ENCODE assay signal across 7 mouse cellular contexts in the genomic region with DNA sequence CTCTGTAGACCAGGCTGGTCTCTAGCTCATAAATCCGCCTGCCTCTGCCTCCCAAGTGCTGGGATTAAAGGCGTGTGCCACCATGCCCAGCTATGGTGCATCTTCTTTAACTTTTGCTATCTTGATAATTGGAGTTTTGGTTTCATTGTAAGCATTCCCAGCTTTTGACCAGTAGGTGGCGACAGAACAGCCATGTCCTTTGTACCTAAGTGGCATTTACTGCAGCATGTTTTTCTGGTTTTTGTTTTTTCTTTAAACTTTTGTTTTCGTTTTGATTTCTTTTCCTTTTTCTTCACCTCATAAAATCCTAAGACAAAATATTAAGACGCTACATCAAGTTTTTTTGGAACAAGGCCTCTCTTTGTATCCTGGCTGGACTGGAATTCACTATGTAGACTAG.
DNase-seq lines count a peak whose midpoint lies in the region.

No protein-coding gene starts in this region.

- peak; percentile 55 to 61 for DNase-seq in left cerebral cortex, postnatal 14 days (ENCODE audit: low spot score in 2 of 2)
- no peak for DNase-seq in left cerebral cortex, adult 8-10 months (ENCODE audit: low spot score in 2 of 2)
- peak; percentile 27 for DNase-seq in MN1 (ENCODE audit: low spot score)
- DNase-seq in cerebellum, adult 18-20 months: peak; percentile 22 to 39
- DNase-seq in kidney, postnatal 10 days: peak; percentile 44
- peak; percentile 35 for DNase-seq in naive thymus-derived CD4-positive, alpha-beta T cell, adult 2 months (ENCODE audit: low read depth)
- DNase-seq in ovary, adult 18-20 months (ENCODE audit: low spot score): no peak

- intact Hi-C loops in left cerebral cortex, postnatal 14 days (cut with DNase I): loop anchor here (10.0 kb wide), 2 partner anchors 461 to 741 kb away; no protein-coding TSS in a partner anchor

Comparison
In these comparisons a context has a peak if more than half of its experiments do, and no peak if none do; other contexts are left out.
1. DNase-seq: peak in left cerebral cortex, postnatal 14 days (2 of 2), MN1 (single experiment), cerebellum, adult 18-20 months (2 of 2), kidney, postnatal 10 days (single experiment) and naive thymus-derived CD4-positive, alpha-beta T cell, adult 2 months (single experiment); none in left cerebral cortex, adult 8-10 months (0 of 2) and ovary, adult 18-20 months (single experiment).